Mouse (Mus musculus): ENCODE measurements around the gene Rbp7.

DNA sequence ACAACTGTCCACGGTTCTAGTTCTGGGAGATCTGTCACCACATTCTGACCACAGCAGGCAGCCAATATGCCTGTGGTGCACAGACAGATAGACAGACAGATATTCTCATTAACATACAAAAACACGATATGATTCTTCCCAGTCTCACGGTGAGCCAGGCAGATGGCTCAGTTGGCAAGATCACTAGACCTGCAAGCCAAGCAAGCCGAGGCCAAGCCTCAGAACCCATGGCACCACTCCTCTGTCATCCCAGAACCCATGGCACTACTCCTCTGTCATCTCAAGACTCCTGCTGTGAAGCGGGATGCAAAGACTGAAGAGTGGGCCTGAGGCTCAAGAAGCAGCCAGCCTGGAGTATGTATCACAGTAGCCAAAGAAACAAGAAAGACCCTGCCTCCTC lies 25.2 kb downstream of the Rbp7 start:
- TF ChIP-seq GATA1 (IDR thresholded peaks at IDR 0.05; ENCODE audit: borderline replicate concordance, low read length) (no peak), FLI1 (IDR thresholded peaks at IDR 0.05; ENCODE audit: low read length) (no peak)

Measured in megakaryocyte, embryonic 14.5 days (primary cell).